Mouse (Mus musculus) heart, postnatal 0 days (tissue): Measurements from ENCODE around the gene Slamf9.

Experiments used
- CTCF ChIP-seq: IDR thresholded peaks from 2 replicates; pipeline ENCODE4 v1.5.1; 2016; ENCODE audit warnings: antibody characterized with exemption, control low read depth, low read depth
- EP300 ChIP-seq: IDR thresholded peaks from 2 replicates; pipeline ENCODE4 v1.6.1; 2016; ENCODE audit warnings: antibody characterized with exemption, low read depth

DNA sequence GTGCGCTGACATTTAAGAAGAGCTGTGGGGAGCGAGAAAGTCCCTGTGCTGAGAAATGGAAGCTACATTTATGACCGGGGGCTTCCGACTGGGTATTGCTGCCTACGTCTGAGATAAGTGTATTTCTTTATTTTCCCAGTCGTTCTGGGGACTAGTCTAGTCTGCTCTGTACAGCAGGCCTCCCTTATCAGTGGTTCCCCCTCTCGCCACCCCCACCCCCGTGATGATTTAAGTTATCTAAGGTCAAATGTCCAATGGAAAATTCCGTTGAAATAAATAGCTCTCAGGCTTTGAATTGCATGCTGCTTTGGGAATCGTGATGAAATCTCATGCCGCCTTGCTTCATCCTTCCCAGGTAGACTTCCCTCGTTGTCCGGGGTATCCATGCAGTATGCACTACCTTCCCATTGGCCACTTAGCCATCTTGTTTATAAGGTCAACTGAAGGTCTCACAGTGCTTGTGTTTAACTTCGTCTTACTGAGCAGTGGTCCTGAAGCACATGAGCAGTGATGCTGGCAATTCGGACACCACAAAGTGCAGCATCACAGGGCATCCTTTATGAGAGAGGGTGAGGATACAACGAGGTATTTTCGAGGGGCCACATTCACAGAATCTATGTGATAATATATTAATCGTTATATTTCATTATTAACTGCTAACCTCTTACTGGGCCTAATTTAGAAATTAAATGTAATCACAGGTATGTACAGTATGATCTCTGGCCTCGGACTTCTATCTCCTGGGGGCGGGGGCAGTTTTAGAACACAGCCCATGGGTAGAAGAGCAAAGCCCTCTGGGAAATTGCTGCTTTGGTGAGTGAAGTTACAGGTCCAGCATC lies 41.9 kb upstream of the Slamf9 start:
- TF ChIP-seq CTCF = no peak
- no peak for TF ChIP-seq EP300
